Mouse (Mus musculus) heart, adult 2 months (tissue): ENCODE data around the gene Oas1f. TPM values are rescaled to one million over a fixed set of nuclear protein-coding genes. Genes with fewer than 3 reads are reported as not detected.
"Not testable (repeated sequence)": the region's sequence is repeated elsewhere in the genome, so short reads cannot be mapped to it uniquely, and the experiment has no call there.

Source experiments
- DNase-seq, 2 experiments: peaks; one replicate each; pipeline ENCODE4 v3.0.0; 2021
- H3K27ac ChIP-seq: fragments of 200-600 bp; 2 replicates; pipeline ENCODE4 v1.8.1; 2022
- H3K27me3 ChIP-seq: fragments of 200-500 bp; 2 replicates; pipeline ENCODE4 v1.6.1; 2012; ENCODE audit warnings: mild to moderate bottlenecking, low read length, inconsistent platforms, mixed read lengths; ENCODE audit not compliant: control insufficient read depth, insufficient read depth
- H3K36me3 ChIP-seq: fragments of 200-500 bp; 2 replicates; pipeline ENCODE4 v1.6.1; 2012; ENCODE audit warnings: low read length, inconsistent platforms; ENCODE audit not compliant: control insufficient read depth, insufficient read depth
- H3K4me1 ChIP-seq: fragments of 200-500 bp; 2 replicates; pipeline ENCODE4 v1.6.1; 2011; ENCODE audit warnings: low read length; ENCODE audit not compliant: control insufficient read depth, insufficient read depth
- H3K4me3 ChIP-seq: fragments of 200-600 bp; 2 replicates; pipeline ENCODE4 v1.8.1; 2022
- H3K79me2 ChIP-seq: fragments of 200-500 bp; replicated peaks from 2 replicates; pipeline ENCODE4 v1.6.1; 2012; ENCODE audit warnings: mild to moderate bottlenecking, inconsistent platforms, low read length, moderate library complexity, mixed read lengths; ENCODE audit not compliant: control insufficient read depth, insufficient read depth
- H3K9ac ChIP-seq: fragments of 200-500 bp; 2 replicates; pipeline ENCODE4 v1.6.1; 2012; ENCODE audit warnings: low read depth, mild to moderate bottlenecking, control low read depth, inconsistent platforms, low read length, mixed read lengths
- CTCF ChIP-seq: fragments of 200-600 bp; IDR thresholded peaks from 2 replicates; pipeline ENCODE4 v1.8.1; 2022; ENCODE audit warnings: antibody characterized with exemption, mild to moderate bottlenecking, moderate library complexity
- EP300 ChIP-seq: fragments of 200-500 bp; IDR thresholded peaks from 2 replicates; pipeline ENCODE4 v1.6.1; 2011; ENCODE audit warnings: low read depth, low read length, control low read depth; ENCODE audit not compliant: insufficient read depth
- POLR2A ChIP-seq: fragments of 200-500 bp; IDR thresholded peaks from 2 replicates; pipeline ENCODE4 v1.6.1; 2011; ENCODE audit warnings: mild to moderate bottlenecking, low read depth, low read length, control low read depth; ENCODE audit not compliant: insufficient read depth
- WGBS: fragments of 180-500 bp; shearing (Covaris S2); methylation state at CpG from one replicate; pipeline ENCODE4 v1.1.7; 2018; 5-methylcytosine and 5-hydroxymethylcytosine counted together
- intact Hi-C: fragments of 180-260 bp; cut with DNase I; formaldehyde crosslinking; loops from one replicate; pipeline ENCODE4 v1.15.1; 2025
- polyA plus RNA-seq: library from polyadenylated mRNA; depleted of rRNA; stranded (reverse); fragments of >200 nt; gene quantifications from 2 replicates; pipeline ENCODE4 v1.2.3, GENCODE M21; 2012
- total RNA-seq, 2 experiments: library from RNA; stranded (reverse); gene quantifications; 2 replicates each; pipeline ENCODE4 v1.2.3; 2021

Gene Oas1f
- total and polyA plus RNA-seq, 3 experiments, result not detected

DNA sequence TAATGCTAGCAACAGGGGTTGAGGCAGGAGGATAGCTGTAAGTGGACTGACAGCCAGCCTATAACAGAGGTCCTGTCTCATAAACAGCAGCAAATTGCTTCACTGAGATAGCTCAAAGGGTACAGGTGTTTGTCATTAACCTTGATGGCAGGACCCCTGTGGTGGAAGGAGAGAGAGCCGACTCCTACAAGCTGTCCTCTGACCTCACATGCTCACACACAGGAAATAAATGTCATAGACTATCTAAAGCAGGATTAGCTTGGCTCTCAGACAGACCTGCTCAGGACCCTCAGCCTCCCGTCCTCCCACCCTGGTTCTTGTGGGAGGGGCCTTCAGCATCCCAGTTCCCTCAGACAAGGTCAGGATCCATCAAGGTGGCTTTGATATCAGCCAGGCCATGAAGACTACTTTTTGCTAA is 45.1 kb downstream of the Oas1f start:
- intact Hi-C loops, result no loop called here
- H3K79me2 ChIP-seq, result no peaks in the 10 kb centered on the region
- TF ChIP-seq CTCF, result no peak
- no peak for TF ChIP-seq POLR2A
- no peak for TF ChIP-seq EP300
- H3K4me1 ChIP-seq, result no peaks in the 10 kb centered on the region
- no peak overlapping the region for H3K27ac ChIP-seq
- no peak overlapping the region for H3K4me3 ChIP-seq
- no peaks in the 10 kb centered on the region for H3K36me3 ChIP-seq
- 42% methylated on average over 2 of the region's 2 CpGs for WGBS
- H3K27me3 ChIP-seq, result no peaks in the 10 kb centered on the region
- no peak overlapping the region for H3K9ac ChIP-seq
- DNase-seq, result no peak

DNA sequence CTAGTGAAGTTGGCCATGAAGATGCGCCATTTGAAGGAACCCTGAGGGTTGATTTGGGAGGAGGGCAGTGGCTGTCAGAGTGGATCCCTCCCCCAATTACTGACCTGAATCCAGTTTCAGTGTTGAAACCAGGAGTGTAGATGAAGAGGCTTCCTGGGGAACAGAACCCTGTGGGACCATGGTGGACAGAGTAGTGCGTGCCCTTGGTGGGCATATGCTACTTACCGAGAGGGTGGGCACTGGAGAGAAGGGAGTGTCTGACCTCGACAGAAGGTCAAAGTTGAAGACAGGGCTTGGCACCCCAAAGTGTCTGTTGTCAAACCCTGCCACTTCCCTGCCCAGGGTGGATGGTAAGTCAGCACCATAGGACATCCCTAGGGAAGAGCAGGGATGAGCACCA is 46.7 kb downstream of the Oas1f start:
- H3K4me3 ChIP-seq, H3K79me2 ChIP-seq, H3K36me3 ChIP-seq, H3K27me3 ChIP-seq, DNase-seq, H3K9ac ChIP-seq, H3K4me1 ChIP-seq, intact Hi-C loops, H3K27ac ChIP-seq: not testable (repeated sequence)
- WGBS, result 86% methylated on average over 4 of the region's 4 CpGs

DNA sequence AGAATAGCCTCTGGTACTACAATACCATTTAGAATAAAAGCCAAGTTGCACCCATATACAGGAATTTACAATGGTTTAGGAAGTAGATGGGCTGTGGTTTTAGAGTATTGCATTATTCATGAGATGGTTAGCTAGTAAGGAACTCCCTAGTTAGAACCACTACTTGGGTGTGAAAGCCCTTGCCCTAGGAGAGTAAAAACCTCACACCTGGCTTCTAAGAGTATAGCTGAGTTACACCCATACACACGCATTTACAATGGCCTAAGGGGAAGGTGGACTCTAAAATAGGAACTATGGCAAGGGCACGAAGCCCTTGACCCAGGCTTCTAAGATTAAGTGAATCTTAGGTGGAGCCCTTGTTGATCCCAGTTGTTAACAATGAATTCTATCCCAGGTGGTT is 47.5 kb downstream of the Oas1f start:
- H3K27me3 ChIP-seq, H3K4me3 ChIP-seq, H3K27ac ChIP-seq, H3K36me3 ChIP-seq, H3K9ac ChIP-seq, H3K79me2 ChIP-seq, DNase-seq, H3K4me1 ChIP-seq, intact Hi-C loops: not testable (repeated sequence)
- 57% methylated on average over 2 of the region's 2 CpGs for WGBS

DNA sequence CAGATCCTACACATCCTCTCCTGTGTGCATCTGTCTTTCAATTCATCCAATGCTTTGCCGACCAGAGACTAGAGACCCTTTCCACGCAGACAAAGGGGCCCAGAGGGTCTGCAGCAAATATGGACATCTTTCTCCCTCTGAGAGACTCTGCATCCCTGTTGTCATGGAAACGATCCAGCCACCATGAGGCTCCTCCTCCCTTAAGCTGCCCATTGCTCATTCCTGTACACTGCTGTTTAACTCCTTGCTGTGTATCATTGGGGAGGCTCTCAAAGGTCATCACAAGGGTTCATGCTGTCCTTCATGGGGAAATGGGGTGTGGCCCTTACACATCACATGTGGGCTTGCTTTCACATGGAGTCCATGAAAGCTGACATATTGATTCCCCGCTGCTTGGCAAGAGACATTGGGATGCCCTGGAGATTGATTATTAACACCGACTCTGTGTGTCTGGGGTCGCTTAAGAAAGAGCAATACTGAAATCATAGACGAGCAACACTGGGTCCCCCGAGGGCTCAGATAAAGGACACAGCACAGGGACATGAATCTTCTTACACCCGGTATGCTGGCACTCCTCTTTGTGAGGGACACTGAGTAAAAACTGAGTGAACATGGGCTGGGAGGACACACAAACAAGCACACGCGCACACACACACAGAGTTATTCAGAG is 48.2 kb downstream of the Oas1f start:
- Histone ChIP-seq H3K9ac (no peak overlapping the region), H3K79me2 (no peaks in the 10 kb centered on the region), H3K4me1 (no peaks in the 10 kb centered on the region), H3K27me3 (no peaks in the 10 kb centered on the region), H3K36me3 (no peaks in the 10 kb centered on the region), H3K27ac (no peak overlapping the region), H3K4me3 (no peak overlapping the region)
- intact Hi-C loops, result no loop called here
- 84% methylated on average over 11 of the region's 11 CpGs for WGBS
- TF ChIP-seq CTCF (no peak), EP300 (no peak), POLR2A (no peak)
- no peak for DNase-seq

DNA sequence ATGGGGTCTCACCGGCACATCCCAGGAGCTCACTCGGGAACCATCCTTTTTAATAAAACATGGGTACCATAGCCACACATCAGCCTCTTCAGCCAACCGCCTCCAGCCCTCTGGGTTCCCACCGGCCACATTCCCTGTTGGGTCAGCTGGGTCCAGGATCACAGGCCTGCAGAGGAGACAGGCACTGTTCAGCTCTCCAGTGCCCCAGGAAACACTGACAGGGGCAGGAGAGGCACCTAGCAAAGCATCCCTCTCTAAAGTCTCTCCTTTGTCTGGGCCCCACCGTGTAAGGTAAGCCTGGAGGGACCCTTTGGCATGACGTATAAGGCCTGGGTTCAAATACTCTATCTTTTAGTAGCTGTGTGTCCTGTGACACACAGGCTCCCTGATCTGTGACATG is 51.1 kb downstream of the Oas1f start:
- no peak overlapping the region for H3K4me3 ChIP-seq
- no peak for DNase-seq
- intact Hi-C loops, result no loop called here
- H3K79me2 ChIP-seq, result no peaks in the 10 kb centered on the region
- H3K9ac ChIP-seq, result no peak overlapping the region
- no peaks in the 10 kb centered on the region for H3K27me3 ChIP-seq
- no peaks in the 10 kb centered on the region for H3K36me3 ChIP-seq
- TF ChIP-seq EP300 (no peak), CTCF (no peak), POLR2A (no peak)
- no peaks in the 10 kb centered on the region for H3K4me1 ChIP-seq
- H3K27ac ChIP-seq, result no peak overlapping the region
- 80% methylated on average over 6 of the region's 6 CpGs for WGBS

DNA sequence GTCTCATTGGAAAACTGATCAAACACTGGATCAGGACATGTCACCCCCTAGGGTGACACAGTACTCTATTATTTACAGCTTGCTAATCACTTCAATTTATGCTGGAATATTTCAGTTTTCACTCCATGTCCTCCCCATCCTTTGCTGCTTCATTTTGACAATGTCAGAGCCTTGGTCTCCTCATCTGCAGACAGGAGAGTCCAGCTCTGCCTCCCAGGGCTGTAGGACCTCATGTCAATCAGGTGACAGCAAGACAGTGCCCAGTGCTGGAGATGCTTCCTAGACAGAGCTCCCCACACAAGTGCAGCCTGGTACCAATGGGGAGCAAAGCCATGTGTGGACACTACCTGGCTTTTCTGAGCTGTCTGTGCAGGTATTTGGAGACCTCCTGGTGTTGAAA is 51.6 kb downstream of the Oas1f start:
- H3K79me2 ChIP-seq, result no peaks in the 10 kb centered on the region
- no peak overlapping the region for H3K9ac ChIP-seq
- H3K27me3 ChIP-seq, result no peaks in the 10 kb centered on the region
- no peaks in the 10 kb centered on the region for H3K36me3 ChIP-seq
- no peak overlapping the region for H3K4me3 ChIP-seq
- intact Hi-C loops, result no loop called here
- no peak overlapping the region for H3K27ac ChIP-seq
- H3K4me1 ChIP-seq, result no peaks in the 10 kb centered on the region
- DNase-seq, result no peak
- no peak for TF ChIP-seq EP300
- TF ChIP-seq POLR2A, result no peak
- TF ChIP-seq CTCF, result no peak
